Mouse (Mus musculus) heart, embryonic 12.5 days (tissue): ENCODE results near the gene Timm9. TPM values are rescaled to one million over a fixed set of nuclear protein-coding genes. Genes with fewer than 3 reads are reported as not detected.
"Not testable (repeated sequence)": the region's sequence is repeated elsewhere in the genome, so short reads cannot be mapped to it uniquely, and the experiment has no call there.

ENCODE experiments used
- ATAC-seq: fragments of 200-750 bp; cut with Nextera tagmentation; 2 replicates; pipeline ENCODE4 v1.8.0; 2017; ENCODE audit warnings: moderate TSS enrichment, moderate library complexity; ENCODE audit not compliant: insufficient number of reproducible peaks, low FRiP score
- H3K27ac ChIP-seq: fragments of 300-500 bp; sonication (generic); 2 replicates; pipeline ENCODE4 v1.5.1; 2016; ENCODE audit warnings: mild to moderate bottlenecking, moderate library complexity; ENCODE audit not compliant: poor library complexity, severe bottlenecking
- H3K27me3 ChIP-seq: fragments of 300-500 bp; sonication (generic); replicated peaks from 2 replicates; pipeline ENCODE4 v1.6.1; 2016; ENCODE audit warnings: mild to moderate bottlenecking, moderate library complexity
- H3K36me3 ChIP-seq: fragments of 300-500 bp; sonication (generic); 2 replicates; pipeline ENCODE4 v1.6.1; 2016; ENCODE audit warnings: mild to moderate bottlenecking, moderate library complexity
- H3K4me1 ChIP-seq: fragments of 300-500 bp; sonication (generic); replicated peaks from 2 replicates; pipeline ENCODE4 v1.6.1; 2016; ENCODE audit warnings: mild to moderate bottlenecking
- H3K4me2 ChIP-seq: fragments of 300-500 bp; sonication (generic); 2 replicates; pipeline ENCODE4 v1.6.1; 2016; ENCODE audit warnings: mild to moderate bottlenecking, moderate library complexity
- H3K4me3 ChIP-seq: fragments of 300-500 bp; sonication (generic); 2 replicates; pipeline ENCODE4 v1.5.1; 2016; ENCODE audit warnings: mild to moderate bottlenecking
- H3K9ac ChIP-seq: fragments of 300-500 bp; sonication (generic); 2 replicates; pipeline ENCODE4 v1.6.1; 2016; ENCODE audit warnings: mild to moderate bottlenecking, moderate library complexity
- H3K9me3 ChIP-seq: fragments of 300-500 bp; sonication (generic); replicated peaks from 2 replicates; pipeline ENCODE4 v1.6.1; 2016; ENCODE audit warnings: mild to moderate bottlenecking, moderate library complexity
- WGBS: fragments of 180-500 bp; shearing (Covaris S2); methylation state at CpG from one replicate; pipeline ENCODE4 v1.1.7; 2016; 5-methylcytosine and 5-hydroxymethylcytosine counted together
- polyA plus RNA-seq: library from polyadenylated mRNA; unstranded; fragments of >200 nt; fragmentation: Nextera tagmentation; extraction: Ambion mirVana; gene quantifications from 2 replicates; pipeline ENCODE4 v1.2.1, GENCODE M21; 2016

Timm9 gene
- polyA plus RNA-seq, 1 experiment from 2014 or later: 107 TPM

GRCm38 (mm10) chr12:71107216-71107771, 29.2 kb downstream of the Timm9 start:
- no peak overlapping the region for H3K4me2 ChIP-seq
- peaks cover 6% of the 10 kb centered on the region for H3K4me1 ChIP-seq
- no peaks in the 10 kb centered on the region for H3K36me3 ChIP-seq
- H3K4me3 ChIP-seq: no peak overlapping the region
- WGBS: 80% methylated on average over 6 of the region's 6 CpGs
- no peak overlapping the region for H3K9ac ChIP-seq
- H3K27me3 ChIP-seq: no peaks in the 10 kb centered on the region
- H3K27ac ChIP-seq: no peak overlapping the region
- H3K9me3 ChIP-seq: no peaks in the 10 kb centered on the region
- no peak for ATAC-seq

DNA sequence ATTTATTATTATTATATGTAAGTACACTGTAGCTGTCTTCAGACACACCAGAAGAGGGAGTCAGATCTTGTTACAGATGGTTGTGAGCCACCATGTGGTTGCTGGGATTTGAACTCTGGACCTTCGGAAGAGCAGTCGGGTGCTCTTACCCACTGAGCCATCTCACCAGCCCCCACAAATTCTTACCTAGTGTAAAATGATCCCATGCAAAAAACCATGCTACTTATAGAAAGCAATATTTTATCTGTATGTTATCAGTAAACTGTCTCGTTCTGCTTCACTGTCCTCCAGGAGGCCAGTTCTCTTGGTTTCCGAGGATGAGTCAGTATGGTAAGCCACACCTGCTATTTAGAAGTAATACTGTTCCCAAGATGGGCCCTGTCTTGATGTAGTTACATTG, 32.2 kb downstream of the Timm9 start:
- not testable (repeated sequence) for H3K4me1 ChIP-seq, H3K27me3 ChIP-seq, H3K36me3 ChIP-seq, H3K9me3 ChIP-seq, H3K9ac ChIP-seq, H3K4me3 ChIP-seq, H3K27ac ChIP-seq, H3K4me2 ChIP-seq, ATAC-seq
- WGBS: 71% methylated on average over 4 of the region's 4 CpGs

DNA sequence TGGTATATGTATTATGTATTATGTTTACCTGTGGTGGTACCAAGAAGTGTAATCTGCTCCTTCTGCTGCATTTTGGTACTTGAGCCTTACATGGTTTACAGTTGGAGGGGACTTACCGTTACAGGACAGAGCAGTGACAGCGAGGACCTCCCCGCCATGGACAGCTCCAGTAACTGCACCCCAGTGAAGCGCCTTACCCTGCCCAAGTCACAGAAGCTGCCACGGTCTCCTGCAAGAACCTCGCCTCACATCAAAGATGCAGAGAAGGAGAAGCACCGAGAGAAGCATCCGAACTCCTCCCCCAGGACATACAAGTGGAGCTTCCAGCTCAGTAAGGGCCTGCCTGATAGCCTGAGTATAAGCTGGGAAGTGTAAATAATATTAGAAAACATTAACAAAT, 50.2 kb downstream of the Timm9 start:
- no peak for ATAC-seq
- Histone ChIP-seq H3K36me3 (peaks cover 18% of the 10 kb centered on the region), H3K4me1 (no peaks in the 10 kb centered on the region), H3K27ac (no peak overlapping the region), H3K4me3 (no peak overlapping the region), H3K4me2 (no peak overlapping the region), H3K9ac (no peak overlapping the region), H3K9me3 (no peaks in the 10 kb centered on the region), H3K27me3 (no peaks in the 10 kb centered on the region)
- WGBS: 94% methylated on average over 8 of the region's 8 CpGs

Other genes starting within 250 kb of the Timm9 start
- gene Actr10, start 198.8 kb downstream of the Timm9 start, polyA plus RNA-seq: 196 and 197 TPM in 2 replicates
- 421 and 431 TPM in 2 replicates for gene Psma3, start 162.1 kb downstream of the Timm9 start, polyA plus RNA-seq
- 24.0 and 25.3 TPM in 2 replicates for gene Arid4a, start 120.7 kb downstream of the Timm9 start, polyA plus RNA-seq
- not detected in 2 replicates for gene Tomm20l, start 25.3 kb downstream of the Timm9 start, polyA plus RNA-seq
- 9.6 and 10.5 TPM in 2 replicates for gene 2700049A03Rik, start 164 bp upstream of the Timm9 start, polyA plus RNA-seq
- gene Dact1, start 173.2 kb upstream of the Timm9 start, polyA plus RNA-seq: 19.3 and 20.3 TPM in 2 replicates